Mouse (Mus musculus): ENCODE measurements around the gene Iqcf3.
"Not testable (repeated sequence)": the region's sequence is repeated elsewhere in the genome, so short reads cannot be mapped to it uniquely, and the experiment has no call there.

Iqcf3 gene

DNA sequence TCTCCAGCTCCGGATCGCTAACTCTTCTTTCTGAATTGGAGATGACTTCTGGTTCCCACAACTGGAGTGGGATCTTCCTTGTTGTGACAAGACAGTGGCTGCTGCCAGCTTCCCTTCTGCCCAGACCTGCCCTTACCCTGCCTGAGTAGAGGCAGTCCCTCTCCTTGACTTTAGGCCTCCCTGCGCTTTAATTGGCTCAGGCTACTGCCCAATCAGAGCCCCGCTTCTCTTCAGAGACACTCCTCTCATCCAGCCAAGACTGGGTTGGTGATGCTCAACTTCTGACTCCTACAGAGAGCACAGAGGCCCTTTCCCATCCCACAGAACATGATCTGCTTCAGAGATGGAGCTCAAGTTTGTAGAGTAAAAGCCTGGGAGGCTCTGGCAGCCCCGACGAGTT is 57.2 kb downstream of the Iqcf3 start:
- DNase-seq (ENCODE audit: low spot score) = no peak

- no peak for DNase-seq (ENCODE audit: low spot score)
These were observed 59.6 kb downstream of the Iqcf3 start for GRCm38 (mm10) chr9:106501846-106502245.

- no peak for DNase-seq (ENCODE audit: low spot score)
These were observed 61.8 kb downstream of the Iqcf3 start, which contains the start of gene Iqcf1 for GRCm38 (mm10) chr9:106499667-106500066. Iqcf1 (plus strand) TSS chr9:106499967.

DNA sequence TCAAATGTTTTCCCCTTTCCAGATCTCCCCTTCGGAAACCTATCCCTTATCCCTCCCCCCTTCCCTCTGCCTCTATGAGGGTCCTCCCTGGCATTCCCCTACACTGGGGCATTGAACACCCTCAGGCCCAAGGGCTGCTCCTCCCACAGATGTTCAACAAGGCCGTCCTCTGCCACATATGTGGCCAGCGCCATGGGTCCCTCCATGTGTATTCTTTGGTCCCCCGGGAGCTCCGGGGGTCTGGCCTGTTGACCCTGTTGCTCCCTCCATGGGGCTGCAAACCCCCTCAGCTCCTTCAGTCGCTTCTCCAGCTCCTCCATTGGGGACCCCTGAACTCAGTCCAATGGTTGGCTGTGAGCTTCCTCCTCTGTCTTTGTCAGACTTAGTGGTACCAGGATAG is 73.8 kb downstream of the Iqcf3 start:
- not testable (repeated sequence) for DNase-seq (ENCODE audit: low spot score)

DNA sequence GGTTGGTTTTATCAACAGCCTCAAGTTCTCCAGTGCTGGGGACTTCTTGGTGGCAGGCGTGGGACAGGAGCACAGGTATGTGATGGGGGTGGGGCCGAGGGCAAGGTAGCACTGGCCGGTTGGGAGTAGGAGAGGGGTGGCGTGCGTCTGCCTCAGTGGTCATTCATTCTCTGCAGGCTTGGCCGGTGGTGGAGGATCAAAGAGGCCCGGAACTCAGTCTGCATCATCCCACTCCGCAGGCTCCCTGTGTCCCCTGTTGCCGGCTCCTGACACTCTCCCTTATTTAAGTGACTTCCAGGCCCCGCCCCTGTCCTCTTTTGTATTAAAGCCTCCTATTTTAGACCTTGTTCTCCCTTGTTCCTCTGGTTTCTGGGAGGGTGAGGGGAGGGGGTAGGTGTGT is 76.4 kb downstream of the Iqcf3 start:
- no peak for DNase-seq (ENCODE audit: low spot score)

DNA sequence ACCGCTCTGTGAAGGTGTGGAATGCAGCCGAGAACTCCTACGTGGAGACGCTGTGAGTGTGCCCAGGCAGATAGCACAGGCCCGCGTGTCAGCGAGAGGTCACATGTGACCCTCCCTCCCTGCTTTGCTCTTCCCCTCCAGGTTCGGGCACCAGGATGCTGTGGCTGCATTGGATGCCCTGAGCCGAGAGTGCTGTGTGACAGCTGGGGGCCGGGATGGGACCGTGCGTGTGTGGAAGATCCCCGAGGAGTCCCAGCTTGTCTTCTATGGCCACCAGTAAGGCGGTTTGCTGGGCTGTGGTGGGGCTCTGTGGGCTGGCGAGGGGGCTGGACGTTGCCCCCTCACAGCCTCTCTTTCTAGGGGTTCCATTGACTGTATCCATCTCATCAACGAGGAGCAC is 77.8 kb downstream of the Iqcf3 start:
- no peak for DNase-seq (ENCODE audit: low spot score)

- DNase-seq (ENCODE audit: low spot score) = no peak
These were observed 78.3 kb downstream of the Iqcf3 start for GRCm38 (mm10) chr9:106483136-106483535.

DNA sequence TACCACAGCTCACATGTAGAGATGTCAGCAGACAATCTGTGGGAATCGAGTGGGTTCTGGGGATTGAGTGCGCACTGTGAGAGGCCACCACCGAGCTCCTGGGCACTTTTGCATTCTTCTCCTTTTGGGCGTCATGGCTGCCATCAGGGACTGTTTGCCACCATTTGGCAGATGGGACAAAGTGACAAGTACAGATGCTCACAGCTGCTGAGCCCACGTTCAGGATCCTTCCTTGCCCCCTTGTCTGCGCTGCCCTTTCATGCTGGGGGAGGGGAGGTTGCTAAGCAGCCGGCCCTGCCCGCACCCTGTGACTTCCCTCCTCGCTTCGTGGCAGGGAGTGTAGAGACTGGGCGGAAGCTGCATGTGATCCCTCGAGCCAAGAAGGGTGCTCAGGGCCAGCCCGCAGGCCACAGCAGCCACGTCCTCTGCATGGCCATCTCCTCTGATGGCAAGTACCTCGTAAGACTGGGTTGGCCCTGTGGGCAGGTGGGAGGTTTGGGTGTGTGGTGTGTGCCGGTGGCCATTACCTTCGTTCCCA is 78.8 kb downstream of the Iqcf3 start:
- no peak for DNase-seq (ENCODE audit: low spot score)

DNA sequence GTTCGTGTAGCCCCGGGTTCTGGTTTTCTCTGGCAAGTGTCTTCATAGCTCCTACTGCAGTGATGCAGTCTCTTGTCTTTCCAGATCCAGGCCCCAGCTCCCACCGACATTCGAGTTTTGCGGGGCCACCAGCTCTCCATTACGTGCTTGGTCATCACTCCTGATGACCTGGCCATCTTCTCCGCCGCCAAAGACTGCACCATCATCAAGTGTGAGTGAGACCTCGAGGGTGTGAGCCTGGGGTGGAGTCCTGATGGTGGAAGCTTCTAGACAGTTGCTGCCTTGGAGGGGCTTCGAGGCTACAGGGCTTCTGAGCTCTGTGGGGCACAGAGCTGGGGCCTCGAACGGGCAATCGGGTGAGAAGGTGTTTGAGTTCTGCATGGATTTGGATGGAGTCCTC is 79.8 kb downstream of the Iqcf3 start:
- no peak for DNase-seq (ENCODE audit: low spot score)

GRCm38 (mm10) chr9:106481075-106481474 is 80.4 kb downstream of the Iqcf3 start:
- no peak for DNase-seq (ENCODE audit: low spot score)

DNA sequence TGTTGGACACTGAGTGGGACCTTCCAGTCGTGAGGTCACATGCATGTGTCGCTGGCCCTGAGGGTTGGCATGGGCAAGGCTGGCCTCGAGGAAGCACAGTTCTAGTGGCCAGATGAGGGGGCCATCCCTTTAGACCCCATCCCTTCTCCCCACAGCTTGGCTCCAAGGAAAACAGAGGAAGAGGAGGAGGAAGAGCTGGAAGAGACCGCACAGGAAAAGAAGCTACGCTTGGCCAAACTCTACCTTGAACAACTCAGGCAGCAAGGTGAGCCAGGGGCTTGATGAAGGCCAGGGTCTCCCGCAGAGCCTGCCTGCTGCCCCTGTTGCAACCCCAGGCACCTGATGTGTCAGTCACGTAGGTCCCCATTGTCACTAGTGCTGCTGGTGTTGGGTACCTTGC is 80.9 kb downstream of the Iqcf3 start:
- DNase-seq (ENCODE audit: low spot score) = no peak

DNA sequence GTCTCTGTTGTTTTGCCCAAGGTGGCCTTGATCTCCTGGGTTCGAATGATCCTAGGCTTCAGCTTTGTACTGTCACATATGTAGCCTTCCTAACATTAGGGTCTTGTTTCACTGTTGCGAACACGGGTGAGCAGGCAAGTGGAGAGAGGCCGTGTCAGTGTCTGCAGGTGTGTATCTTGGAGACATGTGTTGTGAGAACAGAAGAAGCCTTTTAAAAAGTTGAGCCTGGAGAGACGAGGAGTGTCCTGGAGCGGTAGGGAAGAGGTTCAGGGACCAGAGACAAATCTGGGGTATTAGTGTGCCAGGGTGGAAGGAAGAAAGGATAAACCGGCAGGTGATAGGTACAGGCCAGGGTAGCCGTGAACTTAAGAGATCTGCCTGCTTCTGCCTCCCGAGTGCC is 83.3 kb downstream of the Iqcf3 start:
- DNase-seq (ENCODE audit: low spot score) = no peak

DNA sequence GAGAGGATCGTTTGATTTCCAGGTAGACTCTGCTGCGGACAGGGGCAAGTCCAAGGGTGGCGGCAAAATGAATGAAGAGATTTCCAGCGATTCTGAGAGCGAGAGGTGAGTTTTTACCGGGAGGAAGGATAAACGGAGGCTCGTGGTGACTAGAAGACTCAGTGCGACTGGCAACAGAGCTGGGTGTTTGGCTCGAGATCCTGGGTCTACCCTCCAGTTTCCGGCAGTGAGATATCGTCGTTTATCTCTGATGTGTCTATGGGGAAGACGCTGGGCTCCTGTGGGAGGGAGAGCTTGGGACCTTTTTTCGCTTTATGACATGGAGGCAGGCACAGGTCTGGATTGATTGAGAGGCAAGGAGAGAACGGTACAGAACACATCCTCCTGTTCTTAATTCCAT is 83.8 kb downstream of the Iqcf3 start:
- DNase-seq (ENCODE audit: low spot score) = no peak

- peak; percentile 100 for DNase-seq (ENCODE audit: low spot score)
These were observed 84.4 kb downstream of the Iqcf3 start, which contains the start of gene Parp3 for GRCm38 (mm10) chr9:106476924-106477484. Parp3 (minus strand) TSS chr9:106476949.

DNA sequence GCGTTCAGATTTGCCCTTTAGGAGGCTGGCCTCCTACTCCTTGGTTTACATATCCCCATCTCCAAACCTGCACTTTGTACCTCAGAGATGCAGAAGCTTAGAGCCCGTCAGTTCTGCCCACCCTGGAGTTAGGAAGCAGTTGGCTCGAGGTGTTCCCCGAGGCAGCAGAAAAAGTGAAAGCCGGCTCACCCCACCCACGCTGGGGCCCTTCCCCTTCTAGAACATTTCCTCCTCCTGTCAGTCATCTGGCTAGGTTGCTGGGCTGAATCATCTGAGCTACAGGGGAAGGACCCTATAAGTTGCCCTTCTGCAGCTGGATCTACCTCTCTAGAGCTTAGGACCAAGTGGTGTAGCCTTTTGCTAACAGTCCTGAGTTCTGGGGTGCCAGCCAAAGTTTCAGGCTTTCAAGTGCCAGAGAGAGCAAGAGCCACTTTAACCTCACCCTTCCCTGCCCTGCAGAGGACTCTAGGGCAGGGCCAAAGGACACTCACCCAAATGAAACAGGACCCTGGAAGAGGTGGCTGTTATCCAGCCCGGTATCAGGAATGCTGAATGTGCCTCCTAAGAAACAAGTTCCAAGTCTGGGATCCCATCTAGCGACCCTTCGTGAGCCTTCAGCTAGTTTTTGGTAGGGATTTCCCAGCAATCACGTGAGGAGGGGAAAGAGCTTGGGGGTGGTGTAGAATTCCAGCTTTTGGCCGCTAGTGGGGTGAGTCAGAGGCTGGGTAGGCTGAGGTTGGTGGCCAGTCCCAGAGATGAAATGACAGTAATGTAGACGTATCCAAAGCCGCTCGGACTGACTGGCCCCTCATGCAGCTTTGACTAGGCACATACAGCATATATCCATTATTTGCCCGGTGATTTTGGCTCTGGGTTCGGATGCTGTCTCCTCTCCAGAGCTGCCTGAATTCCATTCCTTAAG is 85.2 kb downstream of the Iqcf3 start:
- peak; percentile 43 for DNase-seq (ENCODE audit: low spot score)

- DNase-seq (ENCODE audit: low spot score) = no peak
These were observed 85.8 kb downstream of the Iqcf3 start, which contains the start of gene Rrp9 for GRCm38 (mm10) chr9:106475663-106476001. Rrp9 (plus strand) TSS chr9:106475963.

- no peak for DNase-seq (ENCODE audit: low spot score)
These were observed 86.4 kb downstream of the Iqcf3 start for GRCm38 (mm10) chr9:106475046-106475445.

- peak; percentile 59 for DNase-seq (ENCODE audit: low spot score)
These were observed 87.0 kb downstream of the Iqcf3 start for GRCm38 (mm10) chr9:106474456-106474855.

DNA sequence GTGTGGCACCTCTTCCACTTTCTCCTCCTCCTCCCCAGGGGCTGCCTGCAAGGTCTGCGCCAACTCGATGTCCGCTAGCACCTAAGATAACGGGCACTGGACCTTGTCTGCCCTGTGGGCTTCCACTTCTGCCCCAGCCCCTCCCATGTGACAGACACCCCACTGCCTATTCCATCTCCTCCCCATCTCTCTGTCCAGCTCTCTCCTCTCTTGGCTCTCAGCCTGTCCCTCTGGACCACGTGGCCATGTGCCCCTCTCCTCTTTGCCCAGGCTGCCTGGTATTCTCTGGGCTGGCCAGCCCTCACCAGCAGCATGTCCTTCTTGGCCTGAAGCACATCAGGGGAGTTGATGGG is 87.7 kb downstream of the Iqcf3 start:
- no peak for DNase-seq (ENCODE audit: low spot score)

DNA sequence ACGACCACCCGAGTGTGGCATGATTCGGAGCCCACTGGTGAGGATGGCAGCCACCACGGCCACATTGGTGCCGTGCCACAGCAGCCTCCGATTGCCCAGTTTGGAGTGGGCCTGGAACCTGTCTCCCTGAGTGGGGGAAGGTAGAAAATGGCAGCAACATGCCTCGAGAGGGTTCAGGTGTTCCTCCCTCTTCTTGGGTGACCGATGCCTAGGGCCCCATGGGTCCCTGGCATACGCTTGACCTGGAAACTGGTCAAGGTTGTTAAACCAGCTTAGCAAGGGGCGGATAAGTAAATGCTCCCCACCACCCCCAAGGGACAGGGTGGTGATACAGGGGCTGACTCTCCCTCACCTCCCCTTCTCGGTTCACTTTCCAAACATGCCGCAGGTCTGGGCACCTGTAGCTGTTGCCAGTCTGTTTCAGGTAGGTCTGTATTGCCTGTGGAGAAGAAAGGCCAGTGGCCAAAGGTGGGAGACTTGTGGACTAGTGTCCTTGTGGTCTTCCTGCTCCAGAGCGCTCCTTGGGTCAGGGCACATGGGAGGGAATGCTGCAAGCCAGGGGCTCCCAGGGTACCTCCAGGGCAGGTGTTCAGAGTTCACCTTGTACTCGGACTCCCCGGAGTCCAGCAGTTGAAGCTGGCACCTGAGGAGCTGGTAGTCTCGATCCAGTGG is 88.2 kb downstream of the Iqcf3 start:
- no peak for DNase-seq (ENCODE audit: low spot score)

DNA sequence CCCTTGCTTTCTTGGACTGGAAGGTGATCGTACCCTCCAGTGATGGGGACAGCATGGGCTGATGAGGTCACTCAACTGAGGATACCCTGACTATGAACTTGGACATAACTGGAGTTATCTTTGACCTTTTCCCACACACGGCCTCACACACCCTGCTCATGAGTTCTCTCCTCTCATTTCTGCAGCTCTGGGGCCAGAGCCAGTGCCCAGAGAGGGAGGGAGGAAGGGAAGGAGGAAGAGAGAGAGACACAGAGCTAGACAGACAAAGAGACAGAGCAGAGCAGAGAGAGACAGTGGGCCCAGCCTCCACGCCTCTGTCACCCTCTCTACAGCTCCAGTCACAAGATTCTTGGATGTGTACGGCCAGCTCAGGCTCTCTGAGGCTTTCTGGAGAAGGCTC is 89.1 kb downstream of the Iqcf3 start:
- DNase-seq (ENCODE audit: low spot score) = no peak

DNA sequence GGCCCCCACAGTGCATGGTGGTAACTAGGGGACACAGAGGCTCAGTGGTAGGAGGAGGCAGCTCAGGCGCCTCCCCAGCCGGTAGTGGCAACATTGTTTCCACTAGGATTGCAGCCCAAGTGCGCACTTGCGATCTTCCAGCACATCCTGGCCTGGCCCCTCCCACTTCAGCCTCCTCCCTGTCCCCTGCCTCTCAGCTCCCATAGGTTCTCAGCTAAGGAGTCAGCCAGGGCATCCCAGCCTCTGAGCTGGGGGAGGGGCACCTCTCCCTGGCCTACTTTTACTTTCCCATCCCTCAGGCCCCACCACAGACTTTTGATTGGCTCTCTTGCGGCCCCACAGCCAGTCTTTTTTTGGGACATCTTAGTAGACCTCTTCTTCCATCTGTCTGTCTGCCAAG is 89.5 kb downstream of the Iqcf3 start:
- no peak for DNase-seq (ENCODE audit: low spot score)
